Mouse (Mus musculus) forebrain, postnatal 0 days (tissue): ENCODE results near the gene Peg12. TPM values are rescaled to one million over a fixed set of nuclear protein-coding genes. Genes with fewer than 3 reads are reported as not detected.

Experiments used
- ATAC-seq: fragments of 200-750 bp; cut with Nextera tagmentation; 2 replicates; pipeline ENCODE4 v1.8.0; 2017; ENCODE audit warnings: mild to moderate bottlenecking, moderate library complexity
- DNase-seq: peaks from one replicate; pipeline ENCODE4 v3.0.0-alpha.2; 2015
- H3K27ac ChIP-seq: fragments of 300-500 bp; sonication (generic); 2 replicates; pipeline ENCODE4 v1.5.1; 2014; ENCODE audit warnings: low read depth, mild to moderate bottlenecking, antibody characterized with exemption, low read length, moderate library complexity, mixed read lengths
- H3K27me3 ChIP-seq: fragments of 300-500 bp; sonication (generic); 2 replicates; pipeline ENCODE4 v1.6.1; 2014; ENCODE audit warnings: mild to moderate bottlenecking, low read length, mixed read lengths; ENCODE audit not compliant: insufficient read depth
- H3K36me3 ChIP-seq: fragments of 300-500 bp; sonication (generic); 2 replicates; pipeline ENCODE4 v1.6.1; 2014; ENCODE audit warnings: mild to moderate bottlenecking, moderate library complexity; ENCODE audit not compliant: insufficient read depth
- H3K4me1 ChIP-seq: fragments of 300-500 bp; sonication (generic); 2 replicates; pipeline ENCODE4 v1.6.1; 2014; ENCODE audit warnings: antibody characterized with exemption; ENCODE audit not compliant: insufficient read depth
- H3K4me2 ChIP-seq: fragments of 300-500 bp; sonication (generic); 2 replicates; pipeline ENCODE4 v1.6.1; 2014; ENCODE audit warnings: low read depth, mild to moderate bottlenecking, moderate library complexity
- H3K4me3 ChIP-seq: fragments of 300-500 bp; sonication (generic); 2 replicates; pipeline ENCODE4 v1.5.1; 2014; ENCODE audit warnings: low read depth, low read length, mixed read lengths
- H3K9ac ChIP-seq: fragments of 300-500 bp; sonication (generic); 2 replicates; pipeline ENCODE4 v1.6.1; 2014; ENCODE audit warnings: mild to moderate bottlenecking
- H3K9me3 ChIP-seq: fragments of 300-500 bp; sonication (generic); 2 replicates; pipeline ENCODE4 v1.6.1; 2016; ENCODE audit warnings: low read length
- CTCF ChIP-seq: sonication (generic); IDR thresholded peaks from 2 replicates; pipeline ENCODE4 v1.5.1; 2016; ENCODE audit warnings: antibody characterized with exemption, control low read depth, low read depth
- WGBS: fragments of 180-500 bp; shearing (Covaris S2); extraction: QIAGEN DNeasy Blood & Tissue Kit; methylation state at CpG from one replicate; pipeline ENCODE4 v1.1.7; 2014; 5-methylcytosine and 5-hydroxymethylcytosine counted together
- polyA plus RNA-seq: library from polyadenylated mRNA; unstranded; fragments of >200 nt; fragmentation: Nextera tagmentation; extraction: Ambion mirVana; gene quantifications from 2 replicates; pipeline ENCODE4 v1.2.1, GENCODE M21; 2015
- total RNA-seq: library from RNA; depleted of rRNA; stranded (reverse); fragments of >200 nt; gene quantifications from 2 replicates; pipeline ENCODE4 v1.2.3, GENCODE M21; 2014; rRNA removed

Peg12 gene
- 4.2 and 5.7 TPM in 2 replicates for total RNA-seq
- 6.5 and 6.9 TPM in 2 replicates for polyA plus RNA-seq

- H3K27ac ChIP-seq = peak within 1 kb of the TSS; percentile 57
- H3K36me3 ChIP-seq = no peaks in the 10 kb centered on the region
- ATAC-seq (peak; percentile 64), DNase-seq (peak; percentile 57)
- H3K9me3 ChIP-seq = no peaks in the 10 kb centered on the region
- peak within 1 kb of the TSS; percentile 45 for H3K4me3 ChIP-seq
- 25% methylated on average over 69 of the region's 82 CpGs for WGBS
- H3K4me2 ChIP-seq = peak within 1 kb of the TSS; percentile 77
- peak; percentile 58 for TF ChIP-seq CTCF
- no peaks in the 10 kb centered on the region for H3K27me3 ChIP-seq
- no peaks in the 10 kb centered on the region for H3K4me1 ChIP-seq
- peak within 1 kb of the TSS; percentile 59 for H3K9ac ChIP-seq
Observed at GRCm38 (mm10) chr7:62463878-62464755, at the start of gene Peg12. TSS of gene Peg12 (minus strand) at chr7:62464510.

DNA sequence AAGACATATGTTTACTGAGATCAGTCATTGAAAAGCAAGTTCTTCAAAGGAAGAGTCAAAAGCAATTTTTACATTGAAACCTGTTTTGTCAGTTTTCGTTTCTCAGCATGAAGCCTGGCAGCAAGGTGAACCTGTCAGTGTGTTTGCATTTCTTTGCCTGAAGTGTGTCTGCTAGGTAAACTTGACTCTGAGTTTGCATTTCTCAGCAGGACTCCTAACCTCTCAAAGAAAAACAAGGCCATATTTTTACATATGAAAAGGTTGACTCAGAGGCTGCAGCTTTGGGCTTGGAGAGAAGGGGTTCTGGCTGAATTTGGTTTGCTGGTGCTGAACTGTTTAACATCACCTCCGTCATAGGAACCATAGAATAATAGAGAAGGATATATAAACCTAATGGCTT lies 21.8 kb upstream of the Peg12 start:
- Histone ChIP-seq H3K27ac (no peak overlapping the region), H3K4me2 (no peak overlapping the region), H3K27me3 (no peaks in the 10 kb centered on the region), H3K36me3 (no peaks in the 10 kb centered on the region), H3K9ac (no peak overlapping the region), H3K4me3 (no peak overlapping the region), H3K9me3 (0 out of 2 replicates have a peak, but pooled peaks cover 4% of the 10 kb centered on the region), H3K4me1 (no peaks in the 10 kb centered on the region)
- DNase-seq (no peak), ATAC-seq (no peak)
- 35% methylated on average over 2 of the region's 2 CpGs for WGBS
- no peak for TF ChIP-seq CTCF

DNA sequence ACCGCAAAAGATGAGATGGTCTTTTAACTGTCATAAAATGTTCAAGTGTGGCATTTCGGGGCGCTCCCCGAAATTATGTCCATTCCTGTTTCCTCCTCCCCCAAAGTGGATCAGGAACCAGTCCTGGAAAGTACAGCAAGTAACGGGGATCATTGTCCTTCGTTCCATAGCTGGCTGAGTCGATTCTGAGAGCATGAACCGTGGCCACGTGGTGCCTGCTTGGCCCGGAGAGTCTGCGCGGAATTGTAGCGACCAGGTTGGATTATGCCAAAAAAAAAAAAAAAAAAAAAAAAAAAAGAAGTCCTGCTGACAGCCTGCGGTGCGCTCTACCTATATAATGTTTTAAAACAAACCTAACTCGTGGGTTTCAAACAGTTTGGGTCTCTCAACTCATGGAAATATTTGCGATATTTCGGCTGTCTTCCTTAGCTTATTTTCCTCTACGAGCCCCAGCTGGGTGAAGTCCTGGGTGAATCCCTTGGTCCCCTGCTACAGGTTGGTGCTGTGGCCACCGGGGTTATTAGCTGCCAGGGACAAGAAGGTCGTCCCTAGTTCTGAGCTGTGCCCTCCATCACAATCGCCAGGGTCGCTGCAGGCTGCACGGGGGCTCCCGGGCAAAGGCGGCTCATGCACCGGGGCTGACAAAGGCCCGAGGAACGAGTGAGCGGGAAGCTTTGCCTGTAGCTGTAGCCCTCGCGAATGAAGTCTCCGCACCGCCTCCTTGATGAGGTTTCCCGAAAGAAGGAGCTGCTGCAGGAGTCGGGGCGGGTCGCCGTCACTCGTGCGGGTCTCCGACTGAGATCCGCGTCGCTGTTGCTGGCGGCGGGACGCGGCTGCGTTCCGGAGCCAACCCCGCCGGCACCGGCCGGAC lies 1.1 kb downstream of the Peg12 start:
- Histone ChIP-seq H3K36me3 (no peaks in the 10 kb centered on the region), H3K4me2 (peak overlapping the region; percentile 77), H3K9ac (peak overlapping the region; percentile 59), H3K27ac (no peak overlapping the region), H3K27me3 (no peaks in the 10 kb centered on the region), H3K4me1 (no peaks in the 10 kb centered on the region), H3K4me3 (peak overlapping the region; percentile 45), H3K9me3 (no peaks in the 10 kb centered on the region)
- ATAC-seq (peak; percentile 42), DNase-seq (peak; percentile 26)
- TF ChIP-seq CTCF = 0 out of 2 replicates have a peak, but pooled peaks have one; percentile 17
- WGBS = 32% methylated on average over 55 of the region's 55 CpGs

DNA sequence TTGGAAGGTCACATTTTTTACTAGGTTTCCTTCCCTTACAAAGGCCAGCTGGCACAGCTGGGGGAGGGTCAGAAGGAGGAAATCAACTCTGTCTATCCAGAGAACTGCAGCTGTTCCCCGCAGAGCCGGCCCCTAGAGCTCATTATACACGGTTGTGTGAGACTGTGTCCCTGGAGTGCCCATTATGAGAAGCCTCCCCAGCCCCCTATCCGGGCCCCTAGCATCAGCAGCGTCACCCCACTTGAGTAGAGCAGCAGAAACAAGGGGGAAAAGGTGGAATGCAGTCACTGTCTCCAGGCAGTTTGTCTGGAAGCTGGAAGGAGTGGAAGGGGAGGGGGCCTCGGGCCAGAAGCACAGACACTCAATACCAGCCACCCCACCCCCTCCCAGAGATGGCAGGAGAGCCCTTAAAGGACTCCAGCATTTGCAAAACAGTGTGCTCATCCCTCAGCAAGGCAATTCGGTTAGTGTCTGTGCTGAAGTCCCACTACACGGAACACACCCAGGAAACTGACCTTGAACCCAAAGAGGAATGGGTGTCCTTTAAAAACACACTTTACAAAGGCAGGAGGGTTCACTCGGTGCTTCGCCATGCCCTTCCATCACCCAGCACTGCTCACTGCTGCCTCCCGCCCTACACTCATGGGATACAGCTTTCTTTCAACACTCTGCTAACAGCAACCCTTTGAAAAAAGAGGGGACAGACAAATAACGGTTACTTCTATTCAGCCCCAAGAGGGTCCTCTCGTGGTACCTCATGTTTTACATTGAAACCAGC lies 1.9 kb downstream of the Peg12 start:
- peak overlapping the region; percentile 77 for H3K4me2 ChIP-seq
- no peak overlapping the region for H3K27ac ChIP-seq
- H3K4me1 ChIP-seq = no peaks in the 10 kb centered on the region
- H3K4me3 ChIP-seq = peak overlapping the region; percentile 45
- H3K36me3 ChIP-seq = no peaks in the 10 kb centered on the region
- 0 out of 2 replicates have a peak, but pooled peaks have one; percentile 5 for TF ChIP-seq CTCF
- no peaks in the 10 kb centered on the region for H3K27me3 ChIP-seq
- ATAC-seq = peak; percentile 47
- DNase-seq = peak; percentile 10
- WGBS = 28% methylated on average over 13 of the region's 13 CpGs
- 0 out of 2 replicates have a peak overlapping the region, but pooled peaks have one; percentile 22 for H3K9ac ChIP-seq
- no peaks in the 10 kb centered on the region for H3K9me3 ChIP-seq

GRCm38 (mm10) chr7:62452353-62452752 lies 12.0 kb downstream of the Peg12 start:
- H3K4me2 ChIP-seq = no peak overlapping the region
- no peak overlapping the region for H3K4me3 ChIP-seq
- H3K27me3 ChIP-seq = no peaks in the 10 kb centered on the region
- ATAC-seq (no peak), DNase-seq (no peak)
- TF ChIP-seq CTCF = no peak
- WGBS = 33% methylated on average over 2 of the region's 2 CpGs
- H3K36me3 ChIP-seq = no peaks in the 10 kb centered on the region
- no peak overlapping the region for H3K27ac ChIP-seq
- H3K4me1 ChIP-seq = no peaks in the 10 kb centered on the region
- no peaks in the 10 kb centered on the region for H3K9me3 ChIP-seq
- H3K9ac ChIP-seq = no peak overlapping the region

- Histone ChIP-seq H3K9me3 (no peaks in the 10 kb centered on the region), H3K27ac (no peak overlapping the region), H3K4me3 (no peak overlapping the region), H3K27me3 (no peaks in the 10 kb centered on the region), H3K4me2 (no peak overlapping the region), H3K36me3 (no peaks in the 10 kb centered on the region), H3K9ac (no peak overlapping the region), H3K4me1 (no peaks in the 10 kb centered on the region)
- no peak for TF ChIP-seq CTCF
- no peak; the same call in 1 of the 2 replicates for ATAC-seq
- DNase-seq = no peak
Observed at GRCm38 (mm10) chr7:62445431-62446165, 18.7 kb downstream of the Peg12 start.
